In genomic region chr16:25490847-25491246, GRCm38 (mm10) we compare ENCODE assay signal across 35 mouse cellular contexts.
"Had no signal": no experiment of that assay in that cellular context is flagged by ENCODE, and none has a peak within 500 bp of the region (broad histone marks: within the 10 kb centered on the region; RNA-seq: fewer than 3 reads in every experiment).

No protein-coding gene starts in this region.

- DNase-seq: heart, postnatal 10 days; heart, postnatal 14 days; heart, postnatal 36 days; heart, postnatal 4 days; kidney, adult 11 months; kidney, adult 18-20 months; kidney, adult 2 months; kidney, adult 8-10 months; kidney, adult 9 months; kidney, postnatal 10 days; kidney, postnatal 14 days; kidney, postnatal 25 days; kidney, postnatal 36 days; kidney, postnatal 4 days; layer of hippocampus, adult 9-11 months; layer of hippocampus, postnatal 36 days had no signal

- H3K9me3 ChIP-seq: heart, embryonic 12.5 days; heart, embryonic 13.5 days; heart, embryonic 15.5 days; hindbrain, embryonic 10.5 days; hindbrain, embryonic 12.5 days; hindbrain, embryonic 13.5 days; hindbrain, embryonic 15.5 days; intestine, embryonic 15.5 days; kidney, embryonic 15.5 days had no signal

- H3K4me2 ChIP-seq: heart, embryonic 11.5 days; heart, embryonic 12.5 days; heart, embryonic 13.5 days; heart, embryonic 15.5 days; hindbrain, embryonic 12.5 days; hindbrain, embryonic 13.5 days; hindbrain, embryonic 14.5 days; hindbrain, embryonic 15.5 days; intestine, embryonic 15.5 days; kidney, embryonic 15.5 days had no signal

- H3K4me3 ChIP-seq: heart, embryonic 12.5 days; heart, embryonic 13.5 days; heart, embryonic 15.5 days; hindbrain, embryonic 10.5 days; hindbrain, embryonic 12.5 days; hindbrain, embryonic 13.5 days; hindbrain, embryonic 15.5 days; intestine, embryonic 15.5 days; kidney, embryonic 15.5 days; layer of hippocampus, adult 2 months; left cerebral cortex, adult 2 months had no signal

- ATAC-seq: hindbrain, embryonic 16.5 days; hindbrain, postnatal 0 days; inflammation-experienced regulatory T-cells, adult 6 months; intestine, embryonic 15.5 days; intestine, embryonic 16.5 days; intestine, postnatal 0 days had no signal

- H3K4me1 ChIP-seq: heart, embryonic 12.5 days; heart, embryonic 13.5 days; heart, embryonic 15.5 days; hindbrain, embryonic 10.5 days; hindbrain, embryonic 12.5 days; hindbrain, embryonic 13.5 days; hindbrain, embryonic 15.5 days; intestine, embryonic 15.5 days; kidney, embryonic 15.5 days had no signal

- H3K9ac ChIP-seq: heart, embryonic 12.5 days; heart, embryonic 13.5 days; heart, embryonic 15.5 days; hindbrain, embryonic 12.5 days; hindbrain, embryonic 13.5 days; hindbrain, embryonic 14.5 days; hindbrain, embryonic 15.5 days; intestine, embryonic 15.5 days; kidney, embryonic 15.5 days had no signal

- H3K36me3 ChIP-seq: heart, embryonic 12.5 days; heart, embryonic 13.5 days; heart, embryonic 15.5 days; hindbrain, embryonic 10.5 days; hindbrain, embryonic 12.5 days; hindbrain, embryonic 13.5 days; hindbrain, embryonic 15.5 days; intestine, embryonic 15.5 days; kidney, embryonic 15.5 days had no signal

- H3K27me3 ChIP-seq: heart, embryonic 12.5 days; heart, embryonic 13.5 days; heart, embryonic 15.5 days; hindbrain, embryonic 12.5 days; hindbrain, embryonic 13.5 days; hindbrain, embryonic 15.5 days; intestine, embryonic 15.5 days; kidney, embryonic 15.5 days had no signal

- H3K27ac ChIP-seq: heart, embryonic 13.5 days; heart, embryonic 15.5 days; hindbrain, embryonic 10.5 days; hindbrain, embryonic 12.5 days; hindbrain, embryonic 13.5 days; hindbrain, embryonic 14.5 days; hindbrain, embryonic 15.5 days; hindbrain, postnatal 0 days; intestine, embryonic 15.5 days; kidney, embryonic 15.5 days; kidney, postnatal 0 days; layer of hippocampus, adult 2 months; left cerebral cortex, adult 2 months had no signal
